Mouse (Mus musculus) 3T3-L1 (cell line): Measurements from ENCODE around the gene Zfand2b.

Experiments
- DNase-seq: peaks from one replicate; pipeline ENCODE4 v3.0.0-alpha.2; 2015; ENCODE audit warnings: low read depth, low spot score

Gene Zfand2b

DNA sequence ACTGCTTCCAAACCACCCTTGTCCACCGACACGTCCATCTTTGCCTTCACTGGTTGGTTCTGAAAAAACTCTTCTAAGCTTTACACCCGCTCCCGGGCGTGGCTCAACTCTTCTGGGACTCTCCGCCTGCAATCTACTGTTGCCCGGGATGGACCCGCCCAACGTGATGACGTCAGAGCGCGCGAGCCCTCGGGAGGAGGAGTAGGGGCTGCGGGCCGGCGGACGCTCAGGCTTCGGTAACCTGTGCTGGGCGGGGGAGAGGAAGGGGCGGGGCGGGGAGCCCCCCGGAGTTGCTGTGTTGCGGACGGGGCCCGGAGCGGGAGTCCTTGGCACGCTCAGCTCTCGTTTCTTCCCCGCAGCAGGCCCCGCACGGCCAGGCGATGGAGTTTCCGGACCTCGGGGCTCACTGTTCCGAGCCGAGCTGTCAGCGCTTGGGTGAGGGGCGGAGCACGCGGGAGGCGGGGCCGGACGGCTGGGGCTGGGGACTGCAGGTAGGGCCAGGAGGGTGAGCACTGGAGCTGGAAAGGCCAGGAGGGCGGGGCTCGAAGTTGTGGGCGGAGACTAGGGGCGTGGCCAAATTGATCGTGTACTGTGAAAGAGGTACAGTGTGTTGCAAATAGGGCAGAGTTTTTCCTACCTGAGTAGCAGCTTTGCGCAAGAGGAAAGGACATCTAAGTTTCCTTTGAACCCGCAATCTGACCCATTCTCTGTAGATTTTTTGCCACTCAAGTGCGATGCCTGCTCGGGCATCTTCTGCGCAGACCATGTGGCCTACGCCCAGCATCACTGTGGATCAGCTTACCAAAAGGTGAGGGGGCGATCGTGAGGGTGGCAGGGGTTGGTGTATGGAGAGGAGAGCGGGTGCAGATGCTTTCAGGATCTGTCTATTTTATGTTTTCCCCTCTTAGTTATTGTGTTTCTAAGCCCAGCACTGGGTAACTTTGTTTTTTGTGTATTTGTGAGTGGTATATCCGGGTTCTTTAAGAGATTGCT lies at the start of gene Zfand2b:
Gene Zfand2b, plus strand, starts transcription at position 175 of the 993 bp plus-strand sequence.
- peak; percentile 96 for DNase-seq

DNA sequence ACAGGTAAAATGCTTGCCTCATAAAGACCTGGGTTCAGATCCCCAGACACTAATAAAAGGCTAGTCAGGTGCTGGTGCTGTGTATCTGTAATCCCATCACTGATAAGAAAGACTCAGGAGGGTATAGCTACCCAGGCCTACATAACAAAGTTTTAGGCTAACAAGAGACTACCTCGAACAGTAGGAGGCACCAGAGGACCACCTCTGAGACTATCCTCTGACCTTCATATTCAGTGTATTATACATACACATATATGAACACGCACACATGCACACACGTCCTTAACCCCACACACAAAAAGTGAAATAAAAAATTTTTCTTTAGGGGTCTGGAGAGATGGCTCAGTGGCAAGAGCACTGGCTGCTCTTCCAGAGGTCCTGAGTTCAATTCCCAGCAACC lies 46.2 kb upstream of the Zfand2b start:
- no peak for DNase-seq

DNA sequence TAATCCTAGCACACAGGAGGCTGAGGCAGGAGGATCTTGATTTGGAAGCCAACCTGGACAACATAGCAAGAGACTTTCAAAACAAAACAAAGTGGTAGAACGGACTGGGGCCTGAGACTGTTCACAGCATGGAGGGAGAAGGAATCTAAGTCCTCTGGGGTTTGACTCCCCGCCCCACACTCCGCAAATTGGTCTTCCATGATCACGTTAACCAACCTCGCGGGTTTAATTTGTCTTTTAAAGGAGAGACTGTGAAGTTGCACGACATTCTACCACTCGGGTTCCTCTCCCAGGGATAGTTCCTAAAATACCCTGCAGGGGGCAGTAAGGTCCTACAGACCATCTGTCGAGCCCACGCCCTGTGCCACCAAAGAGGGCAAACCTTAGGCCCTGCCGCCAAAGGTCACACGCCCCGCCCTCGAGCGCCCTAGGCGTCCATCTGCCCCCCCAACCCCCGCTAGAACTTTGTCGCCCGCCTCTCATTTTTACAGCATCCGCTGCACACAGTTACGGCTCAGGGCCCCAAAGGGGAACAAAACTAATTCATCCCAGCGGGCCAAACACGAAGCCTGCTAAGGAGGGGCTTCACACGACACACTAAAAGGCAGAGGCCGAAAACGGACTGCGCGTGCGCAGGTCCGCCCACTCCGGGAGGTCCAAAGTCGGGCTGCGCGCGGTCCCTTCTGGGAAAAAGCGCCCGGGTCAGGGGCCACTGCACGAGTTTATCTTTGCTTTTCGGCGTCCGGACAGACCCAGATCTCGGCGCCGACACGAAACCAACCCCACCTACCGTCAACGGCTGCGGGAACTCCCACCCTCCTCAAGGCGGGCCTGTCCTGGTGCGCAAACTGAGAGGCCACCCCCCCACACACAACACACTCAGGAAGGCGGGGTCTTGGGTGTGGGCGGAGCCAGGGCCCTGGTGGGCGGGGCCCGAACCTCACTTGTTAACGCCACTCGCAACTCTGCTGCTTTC lies 43.8 kb upstream of the Zfand2b start, which contains the start of gene Nhej1:
Gene Nhej1, minus strand, starts transcription at position 855 of the 976 bp plus-strand sequence.
- peak; percentile 96 for DNase-seq

DNA sequence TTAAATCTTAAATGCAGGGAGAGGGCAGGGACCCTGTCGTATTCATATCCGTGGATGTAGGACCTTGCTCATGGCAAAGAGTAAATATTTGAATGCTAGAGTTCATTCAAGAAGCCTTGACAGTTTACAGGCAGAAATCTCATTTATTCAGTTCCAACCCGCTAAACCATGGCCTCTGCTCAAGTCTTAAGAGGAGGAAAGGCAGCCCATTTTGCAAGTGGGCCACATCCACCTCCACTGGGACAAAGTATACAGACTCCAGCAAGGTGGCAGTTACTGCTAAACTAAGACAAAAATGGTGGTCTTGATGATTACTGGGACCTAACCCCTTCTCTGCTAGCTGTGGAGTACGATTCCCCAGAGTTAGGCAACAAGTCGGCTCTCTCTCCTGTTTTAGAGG lies 43.0 kb upstream of the Zfand2b start:
- no peak for DNase-seq

DNA sequence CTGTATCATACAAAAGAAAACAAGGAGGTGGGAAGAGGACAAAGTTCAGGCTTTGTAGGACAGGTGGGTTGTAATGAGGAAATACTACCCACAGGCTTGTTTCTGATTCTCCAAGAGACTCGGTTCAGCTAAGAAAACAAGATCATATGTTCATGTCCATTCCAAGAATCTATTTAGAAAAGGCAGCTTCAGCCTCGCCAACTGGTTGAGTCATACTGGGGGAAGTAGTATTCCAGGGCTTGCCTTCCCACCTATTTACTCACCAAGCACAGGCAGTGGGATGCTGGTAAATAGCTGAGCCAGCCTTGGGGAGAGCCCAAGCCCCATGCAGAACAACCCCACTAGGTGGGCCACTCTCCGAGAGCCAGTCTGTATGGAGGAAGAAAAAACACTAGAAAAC lies 39.8 kb upstream of the Zfand2b start:
- DNase-seq, result peak; percentile 34

DNA sequence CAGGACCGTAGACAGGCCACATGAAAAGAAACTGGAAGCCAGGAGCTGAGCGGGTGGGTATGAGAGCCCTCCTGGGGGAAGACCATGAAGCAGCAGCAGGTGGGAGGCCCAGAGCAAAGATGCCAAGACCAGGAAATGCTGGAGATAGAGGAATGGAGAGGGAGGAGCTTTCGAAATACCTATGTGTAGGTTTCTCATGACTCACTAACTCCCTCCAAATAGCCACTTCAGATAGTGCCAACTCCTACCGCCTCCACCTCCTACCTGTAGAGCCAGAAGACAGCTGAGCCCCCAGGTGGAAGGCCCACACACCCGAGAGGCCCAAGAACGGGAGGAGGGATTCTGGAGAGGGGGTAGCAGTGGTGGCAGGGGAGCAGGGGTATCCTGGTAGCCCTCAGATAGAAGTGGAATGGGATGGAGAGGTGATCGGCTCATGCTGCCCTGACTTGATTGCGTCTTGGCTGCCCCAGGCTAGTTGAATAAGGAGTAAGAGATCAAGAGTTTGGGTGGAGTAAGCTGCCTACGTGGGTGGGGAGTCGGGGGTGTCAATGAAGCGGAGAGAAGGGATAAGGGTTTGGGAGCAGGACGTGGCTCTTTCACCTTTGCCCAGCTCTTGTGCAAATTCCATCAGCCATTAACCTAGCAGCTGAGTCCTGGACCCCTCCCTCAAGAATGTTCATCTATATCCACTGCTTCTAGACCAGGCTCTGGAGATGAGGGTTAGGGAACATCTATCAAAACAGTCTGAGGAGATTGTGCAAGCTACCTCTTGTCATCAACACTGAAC lies 34.8 kb upstream of the Zfand2b start, which contains the start of gene Slc23a3:
Gene Slc23a3, minus strand, starts transcription at position 470 of the 787 bp plus-strand sequence.
- no peak for DNase-seq

DNA sequence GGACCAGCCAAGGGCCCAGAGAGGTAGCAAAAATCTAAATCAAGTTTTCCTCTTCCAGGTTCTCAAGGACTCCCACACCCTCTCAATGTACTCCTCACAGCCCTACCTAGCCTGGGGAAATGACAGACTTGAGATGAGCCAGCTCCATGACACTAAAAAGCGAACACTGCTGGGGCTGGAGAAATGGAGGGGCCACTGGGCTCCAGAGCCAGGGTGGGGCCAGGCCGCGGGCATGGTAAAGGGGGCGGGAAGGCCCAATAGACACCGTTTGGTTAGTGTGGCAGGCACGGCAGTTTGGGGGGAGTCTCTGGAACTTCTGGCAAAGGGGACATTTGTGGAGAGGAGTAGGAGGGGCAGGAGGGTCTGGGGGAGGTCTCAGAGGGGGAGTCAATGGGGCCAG lies 32.2 kb upstream of the Zfand2b start:
- no peak for DNase-seq

DNA sequence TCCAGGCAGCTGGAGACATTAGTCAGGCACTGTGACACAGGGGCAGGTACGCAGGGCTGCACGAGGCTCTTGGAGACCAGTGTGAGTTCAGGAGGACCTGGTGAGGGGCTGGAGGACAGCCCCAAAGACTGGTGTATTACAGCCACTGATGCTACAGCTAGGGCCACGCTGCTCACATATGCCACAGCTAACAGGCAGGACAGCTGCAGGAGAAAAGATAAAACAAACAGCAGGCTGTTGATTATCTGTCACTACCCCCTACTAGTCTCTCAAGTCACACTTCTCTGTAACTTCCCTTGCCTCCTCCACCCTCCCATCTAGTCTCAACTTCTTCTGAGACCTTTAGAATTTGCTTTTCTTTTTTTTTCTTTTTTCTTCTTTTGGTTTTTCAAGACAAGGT lies 31.7 kb upstream of the Zfand2b start:
- DNase-seq, result no peak

DNA sequence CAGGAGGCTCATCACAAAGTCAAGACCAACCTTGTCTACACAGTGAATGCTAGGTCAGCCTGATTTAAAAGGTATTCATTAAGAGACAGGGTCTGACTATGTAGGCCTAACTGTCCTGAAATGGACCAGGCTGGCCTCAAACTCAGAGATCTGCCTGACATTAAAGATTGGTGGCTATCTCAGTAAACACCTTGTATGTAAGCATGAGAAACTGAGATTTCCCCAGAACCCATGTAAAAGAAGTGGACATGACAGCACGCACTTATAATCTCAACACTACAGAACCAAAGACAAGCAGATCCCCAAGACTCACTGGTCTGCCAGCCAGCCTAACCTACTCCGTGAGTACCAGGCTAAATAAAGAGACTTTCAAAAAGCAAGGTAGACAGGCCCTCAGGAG lies 30.0 kb upstream of the Zfand2b start:
- DNase-seq, result no peak

DNA sequence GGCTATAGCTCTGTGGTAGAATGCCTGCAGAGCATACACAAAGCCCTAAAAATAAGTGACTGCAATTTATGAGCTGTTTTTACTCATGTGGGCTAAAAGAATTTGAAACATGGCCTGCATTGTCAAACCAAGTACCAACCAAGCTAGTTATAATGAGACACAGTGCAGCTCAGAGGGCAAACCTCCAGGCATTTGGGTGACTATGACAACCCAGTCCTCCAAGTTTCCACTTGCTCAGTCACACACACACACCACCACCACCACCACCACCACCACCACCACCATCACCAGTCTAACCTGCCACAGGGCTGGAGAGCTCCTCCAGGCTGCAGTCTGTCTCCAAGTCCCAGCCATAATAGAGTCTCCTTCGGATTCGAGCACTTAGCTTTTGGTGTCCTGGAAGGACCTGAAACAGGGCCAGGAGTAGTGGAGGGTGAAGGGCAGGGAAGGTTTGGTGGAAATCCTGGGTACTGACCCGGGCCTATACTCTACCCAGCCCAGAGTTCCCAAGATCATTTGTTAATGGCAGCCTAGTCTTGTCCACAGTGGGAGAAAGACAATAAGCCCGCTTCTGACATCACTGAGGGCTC lies 27.8 kb upstream of the Zfand2b start:
- peak; percentile 48 for DNase-seq

DNA sequence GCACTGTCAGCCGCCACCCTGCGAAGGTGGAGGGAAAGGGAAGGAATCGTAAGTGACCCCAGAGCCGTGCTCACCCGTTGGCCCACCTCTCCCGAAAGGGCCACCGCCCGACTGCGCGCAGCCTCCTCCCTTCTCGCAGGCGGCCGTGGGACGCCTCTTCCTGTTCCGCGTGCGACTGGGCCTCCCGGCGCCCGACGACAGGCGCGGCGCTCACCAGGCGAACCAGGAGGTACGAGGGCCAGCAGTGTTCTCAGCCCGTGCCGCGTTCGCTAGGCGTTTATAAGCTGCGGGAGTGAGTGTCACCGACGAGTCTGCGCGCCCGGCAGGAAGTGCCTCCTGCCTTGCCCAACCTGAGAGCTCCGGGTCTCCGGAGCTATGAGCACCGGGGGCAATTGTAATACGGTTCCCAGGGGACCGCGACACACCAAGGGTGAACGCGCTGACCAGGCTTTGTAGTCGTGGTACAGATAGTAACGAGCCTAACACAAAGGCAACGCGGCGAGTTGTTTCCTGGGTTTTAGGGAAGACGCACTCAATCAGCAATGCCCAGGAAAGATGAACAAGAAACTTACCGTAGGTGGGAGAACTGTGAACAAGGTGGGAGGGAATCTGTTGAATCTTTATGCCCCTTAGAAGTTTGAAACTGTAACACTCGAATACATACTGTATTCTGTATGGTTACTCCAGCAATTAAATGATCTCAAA lies 26.8 kb upstream of the Zfand2b start:
- peak; percentile 65 for DNase-seq

DNA sequence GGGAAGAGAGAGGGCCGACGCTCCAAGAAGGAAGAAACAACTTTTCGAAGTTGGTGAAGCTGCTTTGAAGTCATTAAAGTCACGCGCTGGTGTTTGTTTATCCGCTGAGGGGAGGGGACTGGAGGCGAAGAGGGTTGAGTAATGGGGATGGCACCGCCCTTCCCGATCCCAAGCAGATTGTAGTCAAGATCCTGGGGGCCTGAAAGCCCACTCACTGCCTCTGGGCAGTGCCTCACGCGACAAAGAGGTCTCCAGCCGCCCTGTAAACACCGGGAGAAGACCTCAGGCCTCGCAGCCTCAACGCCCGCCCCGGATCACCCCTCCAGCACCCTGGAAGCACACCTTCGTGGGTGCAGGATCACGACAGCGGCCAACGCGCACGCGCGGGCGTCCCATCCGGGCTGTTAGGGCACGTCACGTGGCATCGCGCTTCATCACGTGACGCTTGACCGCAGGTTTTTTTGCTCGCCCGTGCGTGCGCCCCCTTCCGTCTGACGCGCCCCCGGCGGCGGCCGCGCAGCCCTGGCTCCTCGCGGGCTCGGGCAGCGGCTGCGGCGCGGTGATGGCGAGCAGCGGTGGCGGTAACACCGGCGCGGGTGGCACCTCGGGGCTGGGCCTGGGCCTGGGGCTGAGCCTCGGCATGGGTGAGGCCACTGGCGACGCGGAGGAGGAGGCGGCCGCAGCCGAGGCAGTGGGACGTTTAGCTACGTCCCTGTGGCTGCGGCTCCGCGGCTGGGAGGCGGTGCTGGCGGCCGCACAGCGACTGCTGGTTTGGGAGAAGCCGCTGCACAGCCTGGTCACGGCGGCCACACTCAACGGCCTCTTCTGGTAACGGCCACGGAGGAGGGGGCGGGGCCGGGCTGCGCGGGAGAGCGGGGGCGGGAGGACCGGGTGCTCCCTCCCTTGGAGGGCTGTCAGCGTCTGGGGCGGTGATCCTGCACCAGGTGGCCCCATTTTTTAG lies 25.9 kb upstream of the Zfand2b start, which contains the start of the genes Cnppd1 and Retreg2:
Gene Cnppd1, minus strand, starts transcription at position 411 of the 961 bp plus-strand sequence.
Gene Retreg2, plus strand, starts transcription at position 478 of the 961 bp plus-strand sequence.
- DNase-seq, result peak; percentile 95

DNA sequence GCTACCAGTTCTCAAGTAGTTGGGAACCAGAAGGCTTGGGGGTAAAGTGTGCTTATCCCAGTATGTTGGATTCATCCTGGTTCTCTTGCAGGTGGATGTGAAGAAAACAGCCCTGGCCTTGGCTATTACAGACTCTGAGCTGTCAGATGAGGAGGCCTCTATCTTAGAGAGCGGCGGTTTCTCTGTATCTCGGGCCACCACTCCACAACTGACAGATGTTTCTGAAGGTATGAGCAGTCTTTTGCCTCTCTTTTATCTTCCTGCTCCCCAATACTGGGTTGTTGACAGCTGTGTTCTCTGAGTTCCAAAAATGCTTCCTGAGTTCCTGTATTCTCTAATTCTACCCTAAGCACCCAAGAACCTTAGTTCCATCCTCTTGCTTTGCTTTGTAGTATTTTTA lies 22.9 kb upstream of the Zfand2b start:
- DNase-seq, result no peak

DNA sequence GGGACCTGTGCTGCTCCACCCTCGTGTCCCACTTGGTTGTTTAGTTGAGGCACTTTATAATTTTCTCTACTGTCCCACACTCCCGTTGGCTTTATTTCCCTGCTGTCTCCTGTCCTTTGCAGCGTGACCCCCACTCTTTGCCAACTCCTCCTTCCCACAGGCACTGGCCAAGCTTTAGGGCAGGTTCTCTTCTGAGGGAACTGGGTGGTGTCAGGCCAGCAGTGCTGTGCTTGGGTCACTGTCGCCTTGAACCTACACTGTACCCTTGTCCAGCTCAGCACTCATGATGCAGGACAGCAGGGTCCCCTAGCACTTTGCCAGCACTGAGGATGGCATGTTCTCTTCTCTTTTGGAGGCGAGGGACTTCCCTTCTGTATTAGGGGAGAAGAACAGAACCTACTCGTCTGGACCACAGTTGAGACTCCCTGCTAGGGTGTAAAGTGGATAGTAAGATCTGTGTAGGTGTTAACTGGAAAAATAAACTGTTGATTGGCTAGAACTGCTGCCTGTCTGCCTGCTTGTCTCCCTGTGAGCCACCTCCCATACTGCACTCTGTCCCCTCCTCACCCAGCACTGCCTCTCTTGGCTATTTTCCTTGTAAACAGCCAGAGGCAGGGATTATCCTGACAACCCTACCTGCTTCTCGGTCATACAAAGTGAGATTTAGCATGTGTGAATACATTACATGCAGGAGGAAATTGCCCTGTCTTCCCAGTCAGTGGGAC lies 20.9 kb upstream of the Zfand2b start:
- DNase-seq, result no peak

DNA sequence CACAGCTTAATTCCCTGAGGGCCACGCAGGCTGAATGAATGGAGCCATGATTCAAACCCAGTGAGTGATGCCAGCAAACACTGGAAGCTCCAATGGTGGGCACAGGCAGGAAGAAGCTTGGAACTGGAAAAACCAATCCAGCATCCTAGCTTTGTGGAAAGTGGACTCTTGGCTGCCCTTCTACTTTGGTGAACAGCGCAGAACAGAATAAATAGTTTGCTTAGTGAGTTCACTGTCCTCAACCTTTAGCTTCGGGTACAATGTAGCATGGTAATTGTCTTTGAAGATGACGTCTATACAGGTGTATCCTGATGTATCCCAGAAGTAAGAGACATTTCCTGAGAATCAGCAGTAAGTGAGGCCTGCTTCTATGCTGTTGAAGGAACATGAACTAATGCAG lies 19.7 kb upstream of the Zfand2b start:
- no peak for DNase-seq

DNA sequence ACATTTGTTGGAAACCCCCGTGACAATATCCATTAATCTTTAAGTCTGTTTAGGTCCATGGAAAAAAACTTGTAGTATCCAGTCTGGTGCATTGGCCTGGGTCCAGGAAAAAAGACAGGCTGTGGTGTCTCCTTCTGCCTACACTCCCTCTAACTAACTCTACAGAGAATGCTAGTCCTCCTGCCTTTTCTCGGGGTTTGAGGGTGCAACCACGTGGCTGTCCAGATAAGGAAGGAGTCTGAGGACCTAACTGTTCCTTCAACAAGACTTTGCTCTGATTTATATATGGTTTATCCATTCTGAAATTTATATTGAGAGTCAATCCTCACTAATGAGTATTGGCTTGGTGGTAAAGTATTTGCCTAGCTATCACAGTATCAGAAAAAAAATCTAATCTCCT lies 12.6 kb upstream of the Zfand2b start:
- no peak for DNase-seq

DNA sequence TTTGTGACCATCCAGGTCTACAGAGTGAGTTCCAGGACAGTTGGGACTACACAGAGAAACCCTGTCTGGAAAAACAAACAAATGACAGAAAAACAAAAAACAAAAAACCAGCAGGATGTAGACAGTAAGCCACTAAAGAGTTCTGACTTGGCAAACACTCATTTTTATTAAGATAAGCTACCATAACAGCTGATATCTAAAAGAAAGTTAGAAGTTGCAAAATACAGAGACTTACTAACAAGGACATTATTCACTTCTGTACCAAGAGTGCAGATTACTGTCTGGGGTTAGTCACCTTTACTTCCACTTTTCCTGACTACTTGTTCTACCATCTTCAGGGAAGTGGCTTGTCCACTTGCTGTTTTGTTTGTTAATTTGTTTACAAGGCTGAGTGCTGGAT lies 9.5 kb upstream of the Zfand2b start:
- DNase-seq, result no peak
